21 mouse cellular contexts compared by ENCODE assay signal in genomic region chr13:116056976-116057647, GRCm38 (mm10).
A peak's percentile ranks its signal among the peaks of the same experiment; 100 is the strongest.
DNase-seq lines count a peak whose midpoint lies in the region; ATAC-seq and TF ChIP-seq lines count a peak whose summit lies in the region.
"Had no signal": no experiment of that assay in that cellular context is flagged by ENCODE, and none has a peak within 500 bp of the region (broad histone marks: within the 10 kb centered on the region; RNA-seq: fewer than 3 reads in every experiment).

No protein-coding gene starts in this region.

- H3K27ac ChIP-seq in forebrain, embryonic 13.5 days: no peak overlapping the region
- H3K27ac ChIP-seq in forebrain, embryonic 11.5 days (ENCODE audit: low read depth, low read length): no peak overlapping the region
- H3K27ac ChIP-seq in midbrain, embryonic 14.5 days (replicated peaks; ENCODE audit: low read depth, low read length): no peak overlapping the region
- no peak overlapping the region for H3K27ac ChIP-seq in midbrain, embryonic 10.5 days (replicated peaks)
- no peak overlapping the region for H3K27ac ChIP-seq in forebrain, postnatal 0 days (ENCODE audit: low read depth, low read length)
- H3K27ac ChIP-seq: heart, adult 2 months; heart, embryonic 10.5 days; heart, embryonic 13.5 days; hindbrain, embryonic 12.5 days; hindbrain, embryonic 15.5 days had no signal

- H3K36me3 ChIP-seq in forebrain, embryonic 13.5 days (ENCODE audit: poor library complexity, severe bottlenecking): no peaks in the 10 kb centered on the region
- H3K36me3 ChIP-seq in forebrain, embryonic 11.5 days (ENCODE audit: control insufficient read depth, insufficient read depth, low read length): no peaks in the 10 kb centered on the region
- H3K36me3 ChIP-seq in midbrain, embryonic 14.5 days (ENCODE audit: control insufficient read depth, insufficient read depth, low read length): no peaks in the 10 kb centered on the region
- no peaks in the 10 kb centered on the region for H3K36me3 ChIP-seq in midbrain, embryonic 10.5 days
- no peaks in the 10 kb centered on the region for H3K36me3 ChIP-seq in forebrain, postnatal 0 days (ENCODE audit: insufficient read depth)
- H3K36me3 ChIP-seq: heart, embryonic 10.5 days; heart, embryonic 13.5 days; hindbrain, embryonic 12.5 days; hindbrain, embryonic 15.5 days had no signal

- no peaks in the 10 kb centered on the region for H3K9me3 ChIP-seq in forebrain, embryonic 13.5 days (replicated peaks)
- H3K9me3 ChIP-seq in forebrain, embryonic 11.5 days (ENCODE audit: control insufficient read depth, low read length): no peaks in the 10 kb centered on the region
- H3K9me3 ChIP-seq in midbrain, embryonic 14.5 days (ENCODE audit: control insufficient read depth, low read length): no peaks in the 10 kb centered on the region
- H3K9me3 ChIP-seq in midbrain, embryonic 10.5 days (replicated peaks): no peaks in the 10 kb centered on the region
- H3K9me3 ChIP-seq in forebrain, postnatal 0 days (ENCODE audit: low read length): no peaks in the 10 kb centered on the region
- H3K9me3 ChIP-seq: heart, embryonic 10.5 days; heart, embryonic 13.5 days; hindbrain, embryonic 12.5 days; hindbrain, embryonic 15.5 days had no signal

- H3K27me3 ChIP-seq in forebrain, embryonic 13.5 days: no peaks in the 10 kb centered on the region
- no peaks in the 10 kb centered on the region for H3K27me3 ChIP-seq in forebrain, embryonic 11.5 days (ENCODE audit: control insufficient read depth, insufficient read depth, low read length)
- no peaks in the 10 kb centered on the region for H3K27me3 ChIP-seq in midbrain, embryonic 14.5 days (ENCODE audit: control insufficient read depth, insufficient read depth, low read length)
- H3K27me3 ChIP-seq in midbrain, embryonic 10.5 days (ENCODE audit: low read depth, poor library complexity, severe bottlenecking): no peaks in the 10 kb centered on the region
- H3K27me3 ChIP-seq in forebrain, postnatal 0 days (ENCODE audit: insufficient read depth, low read length): no peaks in the 10 kb centered on the region
- H3K27me3 ChIP-seq: heart, embryonic 13.5 days; hindbrain, embryonic 12.5 days; hindbrain, embryonic 15.5 days had no signal

- H3K4me3 ChIP-seq in forebrain, embryonic 13.5 days: no peak overlapping the region
- no peak overlapping the region for H3K4me3 ChIP-seq in forebrain, embryonic 11.5 days (ENCODE audit: low read depth, low read length)
- no peak overlapping the region for H3K4me3 ChIP-seq in midbrain, embryonic 14.5 days (replicated peaks; ENCODE audit: low read depth, low read length)
- no peak overlapping the region for H3K4me3 ChIP-seq in midbrain, embryonic 10.5 days
- H3K4me3 ChIP-seq in forebrain, postnatal 0 days (ENCODE audit: low read depth, low read length): no peak overlapping the region
- H3K4me3 ChIP-seq: heart, adult 2 months; heart, embryonic 10.5 days; heart, embryonic 13.5 days; hindbrain, embryonic 12.5 days; hindbrain, embryonic 15.5 days had no signal

- peak; percentile 27; the same call in 1 of the 2 replicates for ATAC-seq in forebrain, embryonic 13.5 days
- no peak for ATAC-seq in forebrain, embryonic 11.5 days (replicated peaks; ENCODE audit: low FRiP score)
- no peak for ATAC-seq in midbrain, embryonic 14.5 days (ENCODE audit: low FRiP score, low TSS enrichment)
- peak; percentile 77; the same call in 1 of the 2 replicates for ATAC-seq in forebrain, postnatal 0 days
- no peak for ATAC-seq in activated CD4-positive, CD25-positive, alpha-beta regulatory T cell, adult 4 months
- ATAC-seq: intestine, postnatal 0 days had no signal

- 34% methylated on average over 5 of the region's 5 CpGs for WGBS in forebrain, embryonic 13.5 days
- 57% methylated on average over 5 of the region's 5 CpGs for WGBS in forebrain, embryonic 11.5 days
- 53% methylated on average over 5 of the region's 5 CpGs for WGBS in midbrain, embryonic 14.5 days
- 76% methylated on average over 5 of the region's 5 CpGs for WGBS in midbrain, embryonic 10.5 days
- 25% methylated on average over 5 of the region's 5 CpGs for WGBS in forebrain, postnatal 0 days

- H3K4me1 ChIP-seq in forebrain, embryonic 13.5 days: peaks cover 10% of the 10 kb centered on the region
- no peaks in the 10 kb centered on the region for H3K4me1 ChIP-seq in forebrain, embryonic 11.5 days (replicated peaks; ENCODE audit: control insufficient read depth, insufficient read depth, low read length)
- H3K4me1 ChIP-seq in midbrain, embryonic 14.5 days (ENCODE audit: control insufficient read depth, insufficient read depth, low read length): no peaks in the 10 kb centered on the region
- H3K4me1 ChIP-seq in midbrain, embryonic 10.5 days: no peaks in the 10 kb centered on the region
- no peaks in the 10 kb centered on the region for H3K4me1 ChIP-seq in forebrain, postnatal 0 days (ENCODE audit: insufficient read depth)
- H3K4me1 ChIP-seq: heart, embryonic 10.5 days; heart, embryonic 13.5 days; hindbrain, embryonic 12.5 days; hindbrain, embryonic 15.5 days had no signal

- DNase-seq in forebrain, embryonic 11.5 days (ENCODE audit: low spot score): no peak
- peak; percentile 18 for DNase-seq in midbrain, embryonic 14.5 days
- no peak for DNase-seq in midbrain, embryonic 10.5 days (ENCODE audit: low spot score)
- DNase-seq in forebrain, postnatal 0 days: peak; percentile 51
- DNase-seq: adrenal gland, postnatal 10 days; adrenal gland, postnatal 36 days; cerebellum, adult 18-20 months; cerebellum, adult 9-10 months; cerebellum, postnatal 14 days; gastrocnemius, postnatal 10 days; gastrocnemius, postnatal 36 days; heart, adult 2 months; heart, postnatal 14 days; kidney, adult 2 months had no signal

- H3K4me2 ChIP-seq in forebrain, embryonic 13.5 days: no peak overlapping the region
- no peak overlapping the region for H3K4me2 ChIP-seq in forebrain, embryonic 11.5 days (ENCODE audit: low read depth, low read length, severe bottlenecking)
- no peak overlapping the region for H3K4me2 ChIP-seq in midbrain, embryonic 14.5 days (ENCODE audit: low read length)
- 0 out of 2 replicates have a peak overlapping the region, but pooled peaks have one; percentile 1 for H3K4me2 ChIP-seq in forebrain, postnatal 0 days (ENCODE audit: low read depth)
- H3K4me2 ChIP-seq: heart, embryonic 13.5 days; hindbrain, embryonic 12.5 days; hindbrain, embryonic 15.5 days had no signal

- no peak overlapping the region for H3K9ac ChIP-seq in forebrain, embryonic 13.5 days
- no peak overlapping the region for H3K9ac ChIP-seq in forebrain, embryonic 11.5 days (ENCODE audit: low read length)
- no peak overlapping the region for H3K9ac ChIP-seq in midbrain, embryonic 14.5 days (replicated peaks; ENCODE audit: low read length)
- no peak overlapping the region; the same call in 1 of the 2 replicates for H3K9ac ChIP-seq in forebrain, postnatal 0 days
- H3K9ac ChIP-seq: heart, embryonic 13.5 days; hindbrain, embryonic 12.5 days; hindbrain, embryonic 15.5 days had no signal

- no peak for TF ChIP-seq CTCF in forebrain, postnatal 0 days (IDR thresholded peaks at IDR 0.05; ENCODE audit: low read depth)

Comparison
In these comparisons a context has a peak if more than half of its experiments do, and no peak if none do; other contexts are left out.
1. ATAC-seq: peak in forebrain, embryonic 13.5 days (single experiment) and forebrain, postnatal 0 days (single experiment); none in forebrain, embryonic 11.5 days (single experiment), midbrain, embryonic 14.5 days (single experiment) and activated CD4-positive, CD25-positive, alpha-beta regulatory T cell, adult 4 months (single experiment).
2. DNase-seq: peak in midbrain, embryonic 14.5 days (single experiment) and forebrain, postnatal 0 days (single experiment); none in forebrain, embryonic 11.5 days (single experiment) and midbrain, embryonic 10.5 days (single experiment).